Mouse (Mus musculus): ENCODE data around the gene Lhfpl5. TPM values are rescaled to one million over a fixed set of nuclear protein-coding genes. Genes with fewer than 3 reads are reported as not detected.

The Lhfpl5 gene
- polyA plus RNA-seq, 1 experiment from 2014 or later = 1.7 TPM

Small RNA genes lying within 50 kb of the gene (microRNA-seq; reads per million reads assigned to microRNA genes)
- not detected for gene Gm25195
- gene Mir6969 = not detected

Other genes starting within 250 kb of the Lhfpl5 start
- gene Rpl10a, start 247.2 kb upstream of the Lhfpl5 start, polyA plus RNA-seq (2016; fragmentation: Nextera tagmentation; extraction: Ambion mirVana) = 329 and 373 TPM in 2 replicates
- 5.2 and 5.7 TPM in 2 replicates for gene Tead3, start 224.8 kb upstream of the Lhfpl5 start, polyA plus RNA-seq (2016; fragmentation: Nextera tagmentation; extraction: Ambion mirVana)
- gene Tulp1, start 210.4 kb upstream of the Lhfpl5 start, polyA plus RNA-seq (2016; fragmentation: Nextera tagmentation; extraction: Ambion mirVana) = 4.9 and 5.1 TPM in 2 replicates
- gene Fkbp5, start 58.1 kb upstream of the Lhfpl5 start, polyA plus RNA-seq (2016; fragmentation: Nextera tagmentation; extraction: Ambion mirVana) = 32.7 and 38.2 TPM in 2 replicates
- gene Armc12, start 44.8 kb upstream of the Lhfpl5 start, polyA plus RNA-seq (2016; fragmentation: Nextera tagmentation; extraction: Ambion mirVana) = not detected in 2 replicates
- not detected in 2 replicates for gene Clpsl2, start 26.2 kb upstream of the Lhfpl5 start, polyA plus RNA-seq (2016; fragmentation: Nextera tagmentation; extraction: Ambion mirVana)
- not detected in 2 replicates for gene Clps, start 14.9 kb upstream of the Lhfpl5 start, polyA plus RNA-seq (2016; fragmentation: Nextera tagmentation; extraction: Ambion mirVana)
- gene Srpk1, start 47.1 kb downstream of the Lhfpl5 start, polyA plus RNA-seq (2016; fragmentation: Nextera tagmentation; extraction: Ambion mirVana) = 117 and 126 TPM in 2 replicates
- gene Slc26a8, start 114.6 kb downstream of the Lhfpl5 start, polyA plus RNA-seq (2016; fragmentation: Nextera tagmentation; extraction: Ambion mirVana) = 0.68 and 0.91 TPM in 2 replicates
- gene Mapk14, start 115.7 kb downstream of the Lhfpl5 start, polyA plus RNA-seq (2016; fragmentation: Nextera tagmentation; extraction: Ambion mirVana) = 36.6 and 40.7 TPM in 2 replicates
- 3.4 and 3.5 TPM in 2 replicates for gene AC170998.1, start 150.4 kb downstream of the Lhfpl5 start, polyA plus RNA-seq (2016; fragmentation: Nextera tagmentation; extraction: Ambion mirVana)
- 1.2 and 1.5 TPM in 2 replicates for gene Mapk13, start 193.7 kb downstream of the Lhfpl5 start, polyA plus RNA-seq (2016; fragmentation: Nextera tagmentation; extraction: Ambion mirVana)
- 15.0 and 17.3 TPM in 2 replicates for gene Brpf3, start 225.4 kb downstream of the Lhfpl5 start, polyA plus RNA-seq (2016; fragmentation: Nextera tagmentation; extraction: Ambion mirVana)